Mouse (Mus musculus) lung, postnatal 25 days (tissue): ENCODE measurements at regions not wholly inside any gene's neighbourhood (a gene's known extent, or its start where the extent isn't known, plus 50 kb on each side); places are given as distances from the start of the nearest gene placed in this dataset.

Experiments used
- DNase-seq: peaks from one replicate; pipeline ENCODE4 v3.0.0; 2022; ENCODE audit warnings: low spot score

- no peak for DNase-seq
Measured at GRCm38 (mm10) chr12:15966631-15967030, 149.9 kb upstream of the Trib2 start.

- no peak for DNase-seq
Measured at GRCm38 (mm10) chr12:15965921-15966320, 149.2 kb upstream of the Trib2 start.

GRCm38 (mm10) chr12:15964073-15964472 lies 147.4 kb upstream of the Trib2 start:
- DNase-seq = no peak

GRCm38 (mm10) chr12:15961834-15962233 lies 145.1 kb upstream of the Trib2 start:
- DNase-seq = no peak

GRCm38 (mm10) chr12:15937443-15938237 lies 120.9 kb upstream of the Trib2 start:
- no peak for DNase-seq

- DNase-seq = no peak
Measured at GRCm38 (mm10) chr12:15932067-15932466, 115.3 kb upstream of the Trib2 start.

- no peak for DNase-seq
Measured at GRCm38 (mm10) chr12:15931535-15931934, 114.8 kb upstream of the Trib2 start.

- DNase-seq = no peak
Measured at GRCm38 (mm10) chr12:15930155-15930554, 113.4 kb upstream of the Trib2 start.

- DNase-seq = peak; percentile 18
Measured at GRCm38 (mm10) chr12:15929541-15929940, 112.8 kb upstream of the Trib2 start.

GRCm38 (mm10) chr12:15918291-15918690 lies 101.6 kb upstream of the Trib2 start:
- no peak for DNase-seq

- DNase-seq = no peak
Measured at GRCm38 (mm10) chr12:15912959-15913358, 96.2 kb upstream of the Trib2 start.

GRCm38 (mm10) chr12:15912491-15912890 lies 95.8 kb upstream of the Trib2 start:
- no peak for DNase-seq

GRCm38 (mm10) chr12:15911254-15911991 lies 94.7 kb upstream of the Trib2 start:
- DNase-seq = no peak

- no peak for DNase-seq
Measured at GRCm38 (mm10) chr12:15897539-15897938, 80.8 kb upstream of the Trib2 start.

GRCm38 (mm10) chr12:15896511-15896910 lies 79.8 kb upstream of the Trib2 start:
- no peak for DNase-seq

- DNase-seq = no peak
Measured at GRCm38 (mm10) chr12:15895215-15895614, 78.5 kb upstream of the Trib2 start.

GRCm38 (mm10) chr12:15890591-15890990 lies 73.9 kb upstream of the Trib2 start:
- DNase-seq = no peak

GRCm38 (mm10) chr12:15879907-15880430 lies 63.2 kb upstream of the Trib2 start:
- no peak for DNase-seq
